Mouse (Mus musculus) C3H10T1/2 (cell line): Measurements from ENCODE around the gene Dstyk. TPM values are rescaled to one million over a fixed set of nuclear protein-coding genes. Genes with fewer than 3 reads are reported as not detected.

Experiments
- polyA plus RNA-seq, 2 experiments: library from polyadenylated mRNA; unstranded; fragments of >200 nt; fragmentation: generic; extraction: Trizol; gene quantifications; one replicate each; pipeline ENCODE4 v1.2.1; 2012; ENCODE audit warnings: missing spikeins in 2 of 2

Dstyk gene
- polyA plus RNA-seq: 10 to 100 TPM in 1 of 2 experiments, under 1 TPM in 1; 0.20 to 10.4 TPM

DNA sequence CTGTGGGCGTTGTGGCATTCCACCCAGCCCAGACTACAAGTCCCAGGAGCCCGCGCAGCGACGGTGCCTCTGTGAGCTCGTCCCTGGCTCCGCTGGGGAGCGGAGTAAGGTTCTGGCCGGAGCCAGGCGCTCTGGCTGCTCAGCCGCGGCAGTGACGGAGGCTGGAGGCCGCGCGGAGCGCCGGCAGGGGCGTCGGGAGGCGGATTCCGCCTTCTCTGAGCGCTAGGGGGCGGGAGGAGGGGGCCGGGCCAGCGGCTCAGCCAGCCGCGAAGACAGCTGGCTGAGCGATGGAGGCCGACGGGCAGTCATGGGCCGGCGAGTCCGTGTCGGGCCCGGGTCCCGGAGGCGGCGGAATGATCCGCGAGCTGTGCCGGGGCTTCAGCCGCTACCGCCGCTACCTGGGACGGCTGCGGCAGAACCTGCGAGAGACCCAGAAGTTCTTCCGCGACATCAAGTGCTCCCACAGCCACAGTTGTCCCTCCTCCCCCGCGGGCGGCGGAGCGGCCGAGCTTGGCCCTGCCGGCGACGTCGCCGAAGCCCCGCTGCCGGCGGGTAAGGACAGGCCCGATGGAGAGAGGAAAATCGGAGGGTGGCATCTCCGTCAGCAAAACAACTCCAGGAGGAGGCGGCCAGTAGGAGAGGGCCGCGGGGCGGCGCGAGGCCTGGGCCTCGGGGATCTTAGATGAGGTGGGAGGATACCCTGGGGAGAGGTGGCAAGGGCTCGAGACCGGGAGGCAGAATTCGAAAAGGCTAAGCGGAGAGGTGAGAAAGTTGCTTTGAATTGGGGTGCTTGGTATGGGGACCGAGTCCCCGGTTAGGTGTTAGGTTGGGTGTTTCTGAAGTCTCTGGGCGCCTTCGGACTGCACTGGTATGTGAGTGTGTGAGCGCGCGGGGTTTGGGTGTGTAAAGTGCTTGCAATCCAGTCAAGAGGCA is at the start of gene Dstyk:
Dstyk (plus strand) TSS at position 237 of the 933 bp plus-strand sequence.

DNA sequence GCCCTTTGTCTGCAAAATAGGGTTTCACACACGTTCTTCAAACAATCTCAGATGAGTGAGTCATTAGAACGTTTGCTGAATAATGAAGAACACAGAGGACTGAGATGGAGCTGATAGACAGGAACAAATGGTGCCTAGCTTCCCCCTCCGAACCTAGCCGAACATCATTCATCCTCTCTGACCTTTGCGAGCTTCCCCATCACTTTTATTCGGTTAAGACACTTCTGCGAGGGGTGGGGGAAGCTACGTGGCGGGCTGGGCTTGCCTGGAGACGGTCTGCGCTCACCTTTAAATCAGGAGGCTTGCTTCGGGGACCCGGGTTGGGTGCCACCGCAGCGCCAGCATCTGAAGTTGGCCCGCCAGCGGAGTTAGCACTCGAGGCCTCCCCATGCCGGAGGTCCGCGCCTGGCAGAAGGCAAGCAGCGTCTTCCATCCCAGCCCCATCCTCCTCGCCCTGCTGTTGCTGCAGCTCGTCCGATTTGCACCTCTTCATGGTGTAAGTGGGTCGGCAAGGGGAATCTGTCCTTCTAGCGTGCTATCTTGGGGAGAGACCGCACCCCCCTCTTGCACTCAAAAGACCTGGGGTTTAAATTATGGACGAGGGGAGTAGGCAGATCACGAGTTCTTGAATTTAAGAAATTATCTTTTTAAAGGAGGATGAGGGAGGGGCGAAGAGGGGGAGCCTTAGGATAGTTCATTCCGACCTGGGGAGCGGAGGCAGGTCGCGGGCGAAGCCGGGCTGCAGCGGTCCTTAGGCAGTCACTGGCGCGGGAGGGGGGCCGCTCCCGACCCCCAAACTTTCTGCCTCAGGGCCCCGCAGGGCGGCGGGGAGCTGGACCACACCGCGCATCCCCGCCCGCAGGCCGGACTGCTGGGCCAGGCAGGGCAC is 26.4 kb upstream of the Dstyk start, which contains the start of gene Tmcc2:
Tmcc2 (minus strand) TSS at position 591 of the 889 bp plus-strand sequence.

DNA sequence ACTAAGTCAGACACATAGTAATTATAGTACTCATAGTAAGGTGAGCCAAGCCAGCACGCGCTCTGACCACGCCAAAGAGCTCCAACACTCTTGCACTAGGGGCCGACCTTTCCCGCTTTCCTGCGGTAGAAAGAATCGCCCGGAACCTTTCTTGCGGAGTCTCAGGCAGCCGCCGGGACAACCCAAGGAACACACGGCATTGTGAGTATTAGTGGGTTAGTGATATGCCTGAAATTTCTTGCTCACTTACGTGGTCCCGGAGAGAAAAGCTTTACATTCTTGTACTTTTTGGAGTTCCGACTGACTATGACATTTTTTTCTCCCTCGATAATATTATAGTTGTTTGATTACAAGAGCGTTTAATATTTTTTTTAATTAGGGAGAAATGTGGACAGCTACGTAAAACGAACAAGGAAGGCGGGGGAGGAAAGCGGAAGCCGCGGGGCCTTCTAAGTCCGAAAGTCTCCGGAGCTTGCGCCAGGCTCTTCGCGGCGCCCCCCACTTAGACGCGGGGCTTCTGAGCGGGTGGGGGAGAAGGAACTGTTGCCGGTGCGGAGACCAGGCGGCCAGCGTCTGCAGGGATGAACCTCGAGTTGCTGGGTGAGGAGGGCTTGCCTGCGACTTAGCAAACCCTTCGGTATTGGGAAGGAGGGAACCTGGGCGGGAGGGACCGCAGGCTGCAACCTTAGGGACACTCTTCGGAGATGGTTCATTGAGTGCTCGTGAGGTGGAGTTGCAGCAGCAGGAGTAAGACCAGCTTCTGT is 59.8 kb downstream of the Dstyk start, which contains the start of gene Rbbp5:
Rbbp5 (plus strand) TSS at position 438 of the 764 bp plus-strand sequence.

DNA sequence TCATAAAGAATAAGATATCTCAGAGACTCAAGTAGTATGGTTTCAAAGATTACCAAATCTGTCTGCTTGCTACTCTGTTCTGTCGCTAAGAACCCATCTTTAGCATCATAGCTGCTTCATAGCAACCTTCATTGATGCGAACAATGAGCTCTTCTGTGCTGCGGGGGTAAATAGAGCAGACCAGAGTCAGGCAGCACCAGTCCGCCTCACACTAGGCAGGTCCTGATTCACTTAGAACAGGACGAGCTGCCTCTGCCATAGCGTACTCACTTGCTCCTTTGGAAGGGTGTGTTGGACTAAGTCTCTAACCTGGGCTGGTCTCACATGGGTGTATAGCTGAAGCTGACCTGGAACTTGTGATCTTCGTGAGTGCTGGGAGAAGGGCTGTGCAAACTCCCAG is 88.7 kb downstream of the Dstyk start, which contains the start of gene Tmem81:
Tmem81 (plus strand) TSS at position 173 of the 400 bp plus-strand sequence.

Other genes with a start within 250 kb of the Dstyk start
- gene Lemd1, start 226.1 kb upstream of the Dstyk start, polyA plus RNA-seq: under 1 TPM; 0.02 to 0.17 TPM
- gene AC124108.1, start 226.1 kb upstream of the Dstyk start, polyA plus RNA-seq: under 1 TPM; under 0.01 to 0.09 TPM
- gene Gm10188, start 187.8 kb upstream of the Dstyk start, polyA plus RNA-seq: not detected
- 10 to 100 TPM; 21.2 to 41.8 TPM for gene Klhdc8a, start 118.9 kb upstream of the Dstyk start, polyA plus RNA-seq
- gene Nuak2, start 101.4 kb upstream of the Dstyk start, polyA plus RNA-seq: 1 to 10 TPM; 3.2 to 5.8 TPM
- gene Tmcc2, start 26.3 kb upstream of the Dstyk start, polyA plus RNA-seq: 10 to 100 TPM in 1 of 2 experiments, 1 to 10 TPM in 1; 7.1 to 13.2 TPM
- 10 to 100 TPM in 1 of 2 experiments, 1 to 10 TPM in 1; 4.0 to 14.5 TPM for gene Rbbp5, start 59.8 kb downstream of the Dstyk start, polyA plus RNA-seq
- 1 to 10 TPM in 1 of 2 experiments, under 1 TPM in 1; 0.30 to 2.4 TPM for gene Tmem81, start 88.7 kb downstream of the Dstyk start, polyA plus RNA-seq
- not detected for gene Cntn2, start 125.7 kb downstream of the Dstyk start, polyA plus RNA-seq